Mouse (Mus musculus) hindlimb bud, embryonic 11.5 days (tissue): Measurements from ENCODE around the gene Casp7.

Source experiments
- DNase-seq: peaks from one replicate; pipeline ENCODE4 v3.0.0-alpha.2; 2012; ENCODE audit warnings: low read depth, low spot score; ENCODE audit errors: extremely low spot score

The Casp7 gene

GRCm38 (mm10) chr19:56460241-56460640 is 63.3 kb downstream of the Casp7 start:
- no peak for DNase-seq

- no peak for DNase-seq
Observed at GRCm38 (mm10) chr19:56461522-56462101, 64.7 kb downstream of the Casp7 start, which contains the start of gene Plekhs1. Plekhs1 (plus strand) TSS chr19:56461640.

DNA sequence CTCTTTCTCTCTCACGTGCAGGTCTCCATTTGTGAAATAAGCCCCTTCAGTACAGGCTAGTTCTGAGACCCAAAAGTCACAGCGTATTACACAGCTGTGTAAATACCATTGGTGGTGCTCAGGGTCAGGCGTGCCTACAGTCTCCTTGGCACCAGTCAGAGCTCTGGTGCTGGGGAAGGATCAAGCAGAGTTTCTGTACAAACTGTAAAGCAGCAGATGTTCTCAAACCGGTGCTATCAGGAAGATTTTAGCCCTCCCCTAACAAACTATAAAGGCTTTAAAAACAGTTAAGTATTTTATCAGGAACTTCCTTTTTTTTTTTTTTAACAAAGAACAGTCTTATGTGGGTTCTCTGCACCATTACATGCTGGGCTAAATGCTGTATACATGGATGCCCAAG is 65.9 kb downstream of the Casp7 start:
- no peak for DNase-seq

- DNase-seq: no peak
Observed at GRCm38 (mm10) chr19:56466486-56466885, 69.6 kb downstream of the Casp7 start.

- no peak for DNase-seq
Observed at GRCm38 (mm10) chr19:56470286-56471020, 73.5 kb downstream of the Casp7 start.

GRCm38 (mm10) chr19:56471934-56472333 is 75.0 kb downstream of the Casp7 start:
- DNase-seq: no peak

GRCm38 (mm10) chr19:56474869-56475550 is 78.1 kb downstream of the Casp7 start:
- DNase-seq: no peak

DNA sequence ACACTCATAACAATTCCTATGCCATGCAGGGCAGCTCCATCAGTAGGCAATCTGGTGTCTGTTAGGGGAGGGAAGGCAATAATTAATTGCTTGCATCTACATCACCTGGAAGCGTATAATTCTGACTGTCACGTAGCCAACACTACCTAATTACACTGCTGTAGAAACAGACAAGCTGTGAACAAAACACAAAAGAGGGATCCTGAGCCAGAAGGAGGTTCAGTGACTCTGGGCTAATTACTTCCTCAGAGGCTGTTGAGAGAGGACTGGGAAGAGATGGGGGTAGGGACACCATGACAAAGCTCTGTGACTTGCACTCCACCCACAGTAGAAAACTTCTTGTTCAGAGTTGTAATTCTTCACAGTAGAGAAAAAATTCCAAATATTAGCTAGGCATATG is 79.6 kb downstream of the Casp7 start:
- DNase-seq: no peak

DNA sequence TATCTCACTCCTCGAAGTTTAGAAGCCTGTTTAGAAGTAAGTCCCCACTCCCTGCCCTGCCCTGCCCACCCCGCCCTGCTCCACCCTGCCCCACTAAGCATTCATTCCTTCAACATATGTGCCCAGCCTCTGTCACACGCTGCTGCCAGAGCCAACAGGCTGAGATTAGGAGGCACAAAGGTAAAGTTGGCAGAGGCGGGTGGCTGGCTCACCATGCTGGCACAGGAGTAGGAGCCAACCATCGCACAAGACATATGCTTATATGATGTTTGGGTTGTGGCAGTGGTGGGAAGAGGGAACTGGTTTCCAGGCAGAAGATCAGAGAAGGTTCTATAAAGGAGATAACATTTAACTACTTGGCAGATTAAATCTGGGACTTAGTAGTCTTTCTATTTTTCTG is 80.3 kb downstream of the Casp7 start:
- DNase-seq: no peak

GRCm38 (mm10) chr19:56477832-56478231 is 80.9 kb downstream of the Casp7 start:
- no peak for DNase-seq

- no peak for DNase-seq
Observed at GRCm38 (mm10) chr19:56484630-56485375, 87.9 kb downstream of the Casp7 start.

DNA sequence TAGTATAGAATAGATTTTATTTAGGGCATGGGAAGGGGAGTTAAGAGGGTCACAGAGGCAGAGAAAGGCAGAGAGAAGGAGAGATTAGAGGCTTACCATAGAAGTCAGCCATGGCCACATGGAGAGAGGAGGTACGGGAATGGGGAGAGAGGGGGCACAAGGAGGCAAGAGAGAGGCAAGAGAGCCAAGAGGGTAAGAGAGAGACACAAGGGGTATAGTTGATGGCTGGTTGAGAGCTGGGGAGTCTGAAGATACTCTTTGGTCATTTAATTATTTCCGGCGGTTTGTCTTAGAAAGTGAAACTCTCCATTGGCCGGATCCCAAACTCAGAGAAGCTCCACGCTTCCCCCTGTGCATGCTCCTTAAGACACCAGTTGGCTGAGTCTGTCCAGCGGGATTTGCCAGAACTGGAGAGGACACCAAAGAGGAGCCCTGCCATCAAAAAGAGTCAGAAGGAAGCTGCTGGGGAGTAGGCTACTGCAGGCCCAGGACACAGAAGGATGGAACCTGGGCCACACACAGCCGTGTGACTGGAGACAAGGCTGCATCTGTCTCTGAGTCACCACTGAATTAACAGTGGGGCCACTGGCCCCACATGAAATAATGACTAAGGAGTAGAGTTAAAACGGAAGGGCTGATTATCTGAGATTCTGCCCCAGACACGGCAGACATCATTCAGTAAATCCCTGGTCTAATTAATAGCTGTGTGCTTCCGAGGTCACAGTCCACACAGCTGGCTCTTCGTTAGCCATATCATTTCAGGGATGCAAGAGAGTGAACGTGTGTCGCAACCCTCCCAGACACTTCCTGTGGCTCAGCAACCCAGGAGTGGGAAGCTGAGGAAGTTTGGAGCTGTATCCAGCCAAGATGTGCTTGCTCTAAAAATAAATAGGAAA is 88.7 kb downstream of the Casp7 start:
- no peak for DNase-seq

GRCm38 (mm10) chr19:56486926-56487325 is 90.0 kb downstream of the Casp7 start:
- DNase-seq: no peak

DNA sequence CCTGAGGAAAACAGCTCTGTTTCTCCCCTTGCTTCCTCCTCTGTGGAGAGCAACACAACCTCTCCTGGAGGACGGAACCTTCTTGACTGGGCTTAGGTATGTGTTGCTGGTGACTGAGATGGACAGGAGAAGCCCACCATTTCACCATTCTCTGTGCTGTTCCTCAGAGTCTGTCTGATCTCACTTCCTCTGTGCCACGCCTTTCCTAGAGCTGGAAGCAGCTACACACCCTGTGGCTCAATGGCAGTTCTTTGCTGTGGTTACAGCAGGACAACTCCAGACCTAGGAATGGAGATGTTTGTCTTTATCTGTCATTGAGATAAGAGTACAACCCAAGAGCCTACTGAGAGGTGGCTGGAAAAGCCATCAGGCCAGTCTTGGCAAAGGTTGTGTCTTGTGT is 90.4 kb downstream of the Casp7 start:
- no peak for DNase-seq

- DNase-seq: no peak
Observed at GRCm38 (mm10) chr19:56489601-56490000, 92.7 kb downstream of the Casp7 start.
